Mouse (Mus musculus): Measurements from ENCODE around the gene Etnk2. TPM values are rescaled to one million over a fixed set of nuclear protein-coding genes. Genes with fewer than 3 reads are reported as not detected.

Etnk2 gene
- total RNA-seq, 1 experiment from 2014 or later: 28.3 TPM

- DNase-seq: no peak
Measured at GRCm38 (mm10) chr1:133350210-133350609, 13.2 kb upstream of the Etnk2 start, which contains the start of gene Ren1. Gene Ren1 (plus strand): TSS chr1:133350510.

- no peak for DNase-seq
Measured at GRCm38 (mm10) chr1:133351762-133352161, 11.6 kb upstream of the Etnk2 start.

GRCm38 (mm10) chr1:133353371-133353809, 10.0 kb upstream of the Etnk2 start:
- DNase-seq: peak; percentile 88

GRCm38 (mm10) chr1:133355469-133355868, 7.9 kb upstream of the Etnk2 start:
- no peak for DNase-seq

- no peak for DNase-seq
Measured at GRCm38 (mm10) chr1:133355912-133356311, 7.5 kb upstream of the Etnk2 start.

GRCm38 (mm10) chr1:133356330-133356729, 7.0 kb upstream of the Etnk2 start:
- DNase-seq: no peak

GRCm38 (mm10) chr1:133361006-133361405, 2.4 kb upstream of the Etnk2 start:
- no peak for DNase-seq

GRCm38 (mm10) chr1:133362103-133362502, 1.3 kb upstream of the Etnk2 start:
- no peak for DNase-seq

GRCm38 (mm10) chr1:133364022-133364630, 754 bp downstream of the Etnk2 start:
- no peak for DNase-seq

- DNase-seq: peak; percentile 57
Measured at GRCm38 (mm10) chr1:133364890-133365289, 1.5 kb downstream of the Etnk2 start.

GRCm38 (mm10) chr1:133366951-133367605, 3.7 kb downstream of the Etnk2 start:
- no peak for DNase-seq

- peak; percentile 66 for DNase-seq
Measured at GRCm38 (mm10) chr1:133367606-133368488, 4.5 kb downstream of the Etnk2 start.

- peak; percentile 45 for DNase-seq
Measured at GRCm38 (mm10) chr1:133368644-133369043, 5.3 kb downstream of the Etnk2 start.

GRCm38 (mm10) chr1:133370352-133370751, 7.0 kb downstream of the Etnk2 start:
- no peak for DNase-seq

GRCm38 (mm10) chr1:133371431-133371830, 8.1 kb downstream of the Etnk2 start:
- no peak for DNase-seq

GRCm38 (mm10) chr1:133372113-133372512, 8.7 kb downstream of the Etnk2 start:
- peak; percentile 71 for DNase-seq

GRCm38 (mm10) chr1:133375696-133376346, 12.4 kb downstream of the Etnk2 start:
- no peak for DNase-seq

GRCm38 (mm10) chr1:133377547-133377946, 14.2 kb downstream of the Etnk2 start:
- DNase-seq: no peak

- no peak for DNase-seq
Measured at GRCm38 (mm10) chr1:133379254-133379985, 16.0 kb downstream of the Etnk2 start.

GRCm38 (mm10) chr1:133379986-133380320, 16.6 kb downstream of the Etnk2 start:
- no peak for DNase-seq

- peak; percentile 62 for DNase-seq
Measured at GRCm38 (mm10) chr1:133380347-133381065, 17.1 kb downstream of the Etnk2 start.
